Mouse (Mus musculus): ENCODE results near the gene Insr.

Gene Insr

DNA sequence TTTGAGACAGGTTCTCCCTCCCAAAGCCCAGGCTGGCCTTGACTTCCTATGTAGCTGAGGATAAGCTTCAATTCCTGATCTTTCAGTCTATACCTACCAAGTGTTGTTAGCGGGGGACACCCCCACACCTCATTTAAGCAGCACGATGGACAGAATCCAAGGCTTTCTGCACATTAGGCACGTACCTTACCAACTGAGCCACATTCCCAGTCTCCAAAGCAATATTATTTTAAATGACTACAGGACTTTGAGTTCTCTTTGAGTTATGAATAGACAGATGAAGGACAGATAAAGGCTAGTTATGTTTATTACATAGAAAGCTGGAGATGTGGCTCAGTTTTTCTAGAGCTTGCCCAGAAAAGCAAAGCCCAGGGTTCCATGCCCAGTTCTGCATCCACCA, 5.6 kb downstream of the Insr start:
- no peak for DNase-seq

DNA sequence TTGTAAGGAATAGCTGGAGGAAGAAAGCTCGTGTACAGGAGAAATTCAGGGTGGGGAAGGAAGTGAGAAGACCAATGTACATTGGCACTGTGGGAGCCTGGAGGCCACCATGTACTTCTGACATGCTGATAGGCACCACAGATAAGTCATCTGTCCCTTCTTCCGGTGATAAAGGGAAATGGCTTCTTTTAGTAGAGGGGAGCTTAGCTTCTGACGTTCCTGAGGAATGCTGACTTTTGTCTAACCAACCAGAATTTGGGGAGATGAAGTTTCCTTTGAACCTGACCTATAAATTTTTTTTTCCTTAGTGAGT, 12.0 kb downstream of the Insr start:
- no peak for DNase-seq

DNA sequence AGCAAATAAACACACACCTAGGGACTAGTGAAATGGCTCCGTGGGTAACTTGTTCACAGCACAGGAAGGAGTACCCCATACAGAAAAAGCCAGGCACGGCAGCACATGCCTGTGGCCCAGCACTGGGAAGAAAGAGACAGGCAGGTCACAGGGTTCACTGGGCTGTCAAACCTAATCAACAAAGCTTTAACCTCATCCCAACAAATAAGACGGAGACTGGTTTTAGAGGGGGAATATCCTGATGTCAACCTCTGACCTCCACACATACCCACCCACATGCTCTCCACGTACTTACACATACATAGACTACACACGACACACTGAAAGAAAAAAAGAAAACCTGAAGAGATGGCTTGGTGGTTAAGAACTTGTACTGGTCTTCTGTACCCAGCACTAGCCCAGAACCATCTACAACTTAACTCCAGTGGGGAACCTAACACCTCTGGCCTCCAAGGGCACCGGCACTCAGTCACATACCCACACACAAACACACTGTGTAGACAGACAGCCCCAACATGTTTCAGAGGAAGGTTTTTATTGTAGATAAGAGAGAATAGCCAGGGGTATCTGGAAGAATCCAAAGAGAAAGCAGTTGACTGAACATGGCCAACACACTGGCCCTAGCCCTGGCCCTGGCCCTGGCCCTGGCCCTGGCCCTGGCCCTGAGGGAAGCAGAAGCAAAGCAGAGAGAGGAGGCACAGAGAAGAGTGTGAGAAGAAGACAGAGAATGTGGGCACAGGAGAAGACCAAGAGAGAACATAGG, 12.6 kb downstream of the Insr start:
- DNase-seq: no peak

DNA sequence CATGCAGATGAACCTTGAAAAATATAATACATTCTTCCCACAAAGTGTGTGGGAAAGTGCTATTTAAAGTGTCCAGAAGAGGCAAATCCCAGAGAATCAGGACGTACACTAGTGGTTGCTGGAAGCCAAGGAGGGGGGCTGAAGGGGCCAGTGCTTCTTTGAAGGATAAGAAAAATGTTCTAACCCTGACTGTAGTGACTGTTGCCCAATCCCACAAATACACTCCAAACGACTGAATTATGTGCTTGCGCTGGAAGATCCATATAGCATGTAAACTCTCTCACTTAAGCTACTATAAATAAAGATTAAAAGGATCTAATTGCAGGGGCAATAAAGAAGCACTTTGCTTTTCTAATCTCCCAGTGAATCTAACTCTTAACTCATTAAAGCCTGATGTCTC, 14.2 kb downstream of the Insr start:
- DNase-seq: no peak

DNA sequence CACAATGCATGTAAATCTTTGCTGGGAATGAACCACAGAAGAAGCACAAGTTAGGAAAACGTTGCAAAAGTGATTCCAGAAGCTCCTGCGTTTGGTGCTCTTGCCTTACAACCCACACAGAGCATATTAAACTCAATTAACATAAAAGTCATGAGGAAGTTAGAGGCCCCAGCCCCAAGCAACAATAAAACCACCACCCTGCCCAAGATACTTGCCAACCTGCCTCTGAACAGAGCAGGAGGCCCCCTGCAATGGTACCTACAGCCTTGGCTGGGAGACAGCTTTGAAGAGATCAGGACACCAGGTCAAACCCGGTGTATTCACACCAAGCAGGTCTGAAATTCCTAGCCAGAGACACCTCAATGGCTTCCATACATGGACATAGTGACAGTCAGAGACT, 16.6 kb downstream of the Insr start:
- no peak for DNase-seq

DNA sequence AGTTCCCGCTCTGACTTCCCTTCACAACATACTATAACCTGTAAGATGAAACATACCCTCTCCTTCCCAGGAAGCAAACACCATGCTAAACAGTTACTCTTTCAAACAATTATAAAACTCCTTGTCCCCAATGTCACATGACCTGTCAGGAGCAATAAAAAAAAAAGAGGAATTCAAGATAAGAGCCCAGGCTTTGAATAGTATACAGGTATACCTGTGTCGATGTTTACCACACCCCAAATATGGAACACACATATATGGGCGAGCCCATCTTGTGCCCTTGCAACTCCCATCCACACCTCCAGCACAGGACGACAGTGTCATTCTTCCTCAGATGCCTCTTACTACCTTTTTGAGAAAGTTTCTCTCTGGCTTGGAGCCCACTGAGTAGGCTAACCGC, 18.3 kb downstream of the Insr start:
- DNase-seq: no peak

DNA sequence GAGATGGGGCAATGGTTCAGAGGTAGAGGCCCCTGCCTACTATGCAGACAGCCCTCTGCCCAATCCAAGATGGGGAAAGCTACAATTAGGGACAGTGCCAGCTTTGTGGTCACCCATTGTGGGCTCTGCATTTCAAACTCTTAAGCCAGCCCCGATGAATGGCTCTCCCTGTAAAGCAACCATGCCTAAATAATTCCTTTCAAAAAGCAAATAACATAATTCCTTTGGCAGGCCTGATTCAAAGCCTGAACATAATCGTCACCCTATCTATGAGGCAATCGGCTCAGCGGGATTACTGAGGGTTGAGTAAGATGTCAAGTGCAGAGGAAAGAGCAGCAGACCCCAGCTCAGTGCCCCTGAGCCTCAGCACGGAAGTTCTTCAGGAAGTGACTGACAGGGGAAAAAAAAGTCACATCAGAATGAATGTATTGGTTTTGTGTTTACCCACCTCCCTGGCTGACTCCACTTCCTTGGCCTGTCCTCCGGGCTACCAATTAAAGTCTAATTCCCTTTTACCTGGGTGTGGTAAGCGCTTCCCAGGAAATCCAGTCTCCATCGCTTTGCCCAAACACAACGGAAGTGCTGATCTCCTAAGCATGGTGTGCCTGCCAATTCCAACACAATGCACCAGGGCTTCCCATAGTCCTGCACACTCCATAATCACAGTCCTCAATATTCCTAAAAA, 19.1 kb downstream of the Insr start:
- no peak for DNase-seq

DNA sequence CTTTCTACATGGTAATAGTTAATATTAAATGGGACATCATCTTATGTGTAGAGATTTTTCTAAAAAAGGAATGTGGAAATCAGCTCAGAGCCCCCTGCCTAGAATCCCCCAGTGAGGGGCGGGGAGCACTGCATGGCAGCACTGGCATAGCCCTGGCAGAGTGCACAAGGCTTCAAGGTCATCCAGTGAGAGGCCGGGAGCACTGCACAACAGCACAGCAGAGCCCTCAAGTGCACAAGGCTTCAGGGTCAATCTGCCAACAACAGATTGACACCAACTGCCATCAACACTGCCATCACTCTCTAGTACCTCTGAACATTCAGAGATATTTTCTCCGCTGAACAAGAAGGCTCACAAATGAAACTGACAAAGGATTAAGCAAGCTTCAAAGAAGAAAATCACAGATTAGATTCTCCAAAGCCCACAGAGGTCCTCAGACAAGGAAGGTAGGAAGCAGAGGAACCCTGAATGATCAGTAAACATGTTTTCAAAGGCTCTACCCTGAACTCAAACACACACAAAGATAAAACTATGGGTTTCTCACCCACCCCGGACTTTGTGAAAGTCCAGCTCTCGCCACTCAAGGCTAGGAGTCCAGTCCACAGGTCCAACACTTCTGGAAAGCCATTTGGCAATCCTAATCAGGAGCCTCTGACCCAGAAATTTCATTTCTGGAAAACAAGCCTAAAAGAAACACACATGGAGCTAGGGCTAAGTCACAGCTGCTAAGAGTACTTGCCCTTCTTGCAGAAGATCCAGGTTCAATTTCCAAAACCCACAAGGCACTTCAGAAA, 23.1 kb downstream of the Insr start:
- no peak for DNase-seq

DNA sequence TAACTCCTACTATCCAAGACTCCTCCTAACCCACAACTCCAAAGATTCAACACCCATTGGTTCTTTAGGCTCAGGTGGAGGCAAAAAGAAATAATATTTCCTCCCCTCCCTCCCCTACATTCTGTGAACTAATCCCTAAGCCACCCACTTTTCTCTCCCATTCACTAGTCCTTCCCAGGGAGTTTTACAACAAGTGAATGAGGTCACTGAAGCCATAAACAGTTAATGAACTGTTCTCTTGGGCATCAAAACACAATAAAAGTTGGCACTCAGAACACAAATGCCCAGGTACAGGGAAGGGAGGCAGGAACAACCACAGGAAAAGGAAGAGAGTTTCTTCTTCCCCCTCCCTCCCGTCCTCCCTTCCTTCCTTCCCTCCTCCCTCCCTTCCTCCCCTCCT, 24.1 kb downstream of the Insr start:
- DNase-seq: no peak

DNA sequence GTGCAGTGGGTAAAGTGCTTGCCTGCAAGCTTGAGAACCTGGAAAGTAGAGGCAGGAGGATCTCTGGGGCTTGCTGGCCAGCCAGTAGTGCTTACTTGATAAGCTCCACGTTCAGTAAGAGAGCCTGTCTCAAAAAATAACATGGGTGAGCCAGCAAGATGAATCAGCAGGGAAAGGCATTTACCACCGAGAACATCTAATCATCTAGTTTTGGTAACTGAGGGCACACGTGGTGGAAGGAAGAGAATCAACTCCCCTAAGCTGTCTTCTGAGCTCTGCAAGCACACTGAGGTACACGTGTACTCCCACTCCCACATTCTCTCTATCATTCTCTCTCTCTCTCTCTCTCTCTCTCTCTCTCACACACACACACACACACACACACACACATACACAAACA, 26.2 kb downstream of the Insr start:
- no peak for DNase-seq

DNA sequence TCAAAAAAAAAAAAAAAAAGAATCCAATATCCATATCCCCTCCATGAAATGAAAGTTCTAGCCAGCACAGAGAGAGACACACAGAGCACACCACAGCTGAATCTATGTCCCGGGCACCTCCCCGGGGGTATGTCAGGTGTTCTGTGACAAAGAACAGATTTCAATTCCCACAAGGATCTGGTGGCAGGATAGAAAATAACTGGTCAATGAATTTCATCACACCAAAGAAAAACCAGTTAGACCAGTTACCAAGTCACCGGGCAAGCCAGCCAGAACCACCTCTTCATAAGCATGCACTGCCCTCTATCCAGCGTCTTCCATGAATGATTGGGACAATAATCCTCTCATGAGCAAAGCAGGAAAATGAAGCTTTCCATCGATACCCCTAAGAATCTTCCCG, 26.8 kb downstream of the Insr start:
- peak; percentile 41 for DNase-seq

DNA sequence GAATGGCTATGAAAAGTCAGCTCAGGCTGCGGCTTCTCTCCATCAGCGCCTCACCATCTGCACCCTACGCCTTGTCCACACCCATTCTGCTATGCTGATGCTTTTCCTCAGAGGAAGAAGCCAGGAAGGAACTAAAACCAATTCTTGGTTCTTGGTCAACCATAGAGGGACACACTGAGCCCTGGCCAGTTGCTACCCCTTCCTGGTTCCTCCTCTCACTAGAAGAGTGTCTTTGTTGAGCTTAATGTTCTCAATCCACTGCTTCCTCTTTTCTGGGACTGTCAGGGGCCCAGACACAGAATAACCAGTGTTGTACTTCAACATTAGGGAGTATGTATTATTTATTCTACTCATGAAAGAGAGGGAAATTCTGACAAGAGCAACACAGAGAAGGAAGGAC, 28.3 kb downstream of the Insr start:
- no peak for DNase-seq

DNA sequence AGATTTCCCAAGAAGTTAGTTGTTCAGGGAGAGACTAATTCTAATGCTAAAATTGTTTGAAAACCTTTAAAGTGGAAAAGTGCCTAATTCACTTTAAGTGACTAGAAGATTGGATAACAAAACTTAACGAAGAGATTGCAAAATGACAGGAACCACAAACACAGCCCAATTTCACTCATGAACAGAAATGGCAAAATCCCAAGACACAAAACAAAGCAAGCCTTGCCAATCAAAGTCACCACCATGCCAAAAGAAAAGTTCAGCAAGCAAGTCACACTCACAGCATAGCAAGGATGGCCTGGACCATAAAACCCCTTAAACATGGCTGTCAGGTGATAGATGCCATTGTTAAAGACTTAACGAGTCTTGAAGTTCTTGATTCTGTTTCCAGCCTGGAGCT, 29.5 kb downstream of the Insr start:
- no peak for DNase-seq

DNA sequence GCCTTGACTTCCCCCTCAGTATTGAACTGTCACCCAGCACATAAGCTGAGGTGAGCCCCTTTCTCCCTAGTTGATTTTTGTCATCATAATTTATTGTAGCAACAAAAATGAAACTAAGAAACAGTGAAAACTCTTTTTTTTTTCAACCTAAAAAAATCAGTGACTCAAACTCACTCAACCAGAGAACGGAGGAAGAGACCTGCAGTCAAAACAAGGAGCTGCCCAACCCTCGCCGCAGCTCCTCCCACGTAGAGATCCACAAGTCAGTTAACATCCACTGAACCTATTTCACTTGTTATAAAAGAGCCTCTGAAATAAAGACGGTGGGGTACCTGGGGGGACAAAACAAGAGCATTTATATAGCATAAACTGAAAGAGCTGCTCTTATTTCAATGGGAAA, 30.7 kb downstream of the Insr start:
- DNase-seq: no peak

DNA sequence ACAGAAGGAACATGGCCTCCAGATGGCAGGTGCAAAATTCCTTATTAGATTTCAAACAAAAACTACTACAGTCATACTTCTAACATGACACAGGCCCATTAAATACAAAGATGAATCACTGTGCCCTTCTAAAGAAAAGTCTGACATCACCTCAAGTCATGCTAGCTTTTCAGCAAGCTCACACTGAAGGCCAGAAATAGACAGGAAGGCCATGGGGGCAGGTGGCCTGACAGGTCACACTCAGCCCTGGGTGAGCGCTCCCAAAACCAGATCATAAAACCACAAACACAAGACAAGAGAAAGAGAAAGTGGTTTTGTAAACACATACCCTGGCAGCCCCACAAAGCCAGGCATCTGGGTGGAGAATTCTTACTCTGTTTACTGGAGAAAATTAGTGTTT, 32.3 kb downstream of the Insr start:
- no peak for DNase-seq

DNA sequence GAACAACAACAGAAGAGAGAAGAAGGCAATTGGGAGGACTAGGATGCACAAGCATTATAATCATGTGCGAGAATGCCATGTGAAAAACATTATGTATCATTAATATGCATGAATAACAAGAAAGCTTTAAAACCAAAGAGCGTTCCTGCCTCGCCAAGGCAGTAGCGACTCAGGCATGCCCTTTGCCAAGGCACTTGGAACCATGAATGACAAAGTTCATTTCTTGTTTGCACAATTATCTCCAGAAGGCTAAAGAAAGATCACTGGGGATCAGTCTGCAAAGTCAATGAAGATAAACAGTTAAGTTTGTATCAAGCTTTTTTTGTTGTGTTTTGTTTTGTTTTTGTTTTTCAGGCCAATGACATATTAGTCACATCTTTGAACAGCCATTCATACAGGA, 36.2 kb downstream of the Insr start:
- no peak for DNase-seq

DNA sequence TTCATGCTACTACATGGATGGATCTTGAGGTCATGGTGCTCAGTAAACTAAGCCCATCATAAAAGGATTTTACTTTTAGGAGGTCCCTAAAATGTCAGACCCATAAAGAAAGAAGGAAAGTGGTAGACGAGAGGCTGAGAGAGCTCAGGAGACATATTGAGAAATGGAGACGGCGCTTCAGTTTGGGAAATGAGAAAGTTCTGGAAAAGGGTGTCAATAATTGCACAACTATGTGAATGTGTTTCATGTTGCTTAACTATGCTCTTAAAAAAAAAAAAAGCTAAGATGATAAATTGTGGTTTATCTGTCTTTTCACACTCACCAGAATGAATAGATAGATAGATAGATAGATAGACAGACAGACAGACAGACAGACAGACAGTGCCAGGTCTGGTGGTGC, 38.7 kb downstream of the Insr start:
- no peak for DNase-seq

DNA sequence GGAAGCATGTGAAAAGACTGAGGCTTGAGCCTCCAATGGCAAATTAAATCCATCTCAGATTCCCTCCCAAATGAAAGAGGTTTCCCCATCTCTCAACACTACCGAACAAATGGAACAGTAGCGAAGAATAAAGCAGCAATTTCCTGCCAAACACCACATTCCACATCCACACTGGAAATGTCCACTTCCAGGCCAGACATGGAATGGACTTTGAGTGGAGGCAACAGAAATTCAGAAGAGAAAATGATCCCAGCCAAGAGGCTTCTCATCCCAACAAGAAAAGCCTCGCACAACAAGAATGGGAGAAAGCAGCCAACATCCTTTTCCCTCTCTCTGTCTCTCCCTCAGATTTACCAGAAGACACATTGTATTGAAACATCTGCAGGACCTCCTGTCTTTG, 39.8 kb downstream of the Insr start:
- DNase-seq: no peak

DNA sequence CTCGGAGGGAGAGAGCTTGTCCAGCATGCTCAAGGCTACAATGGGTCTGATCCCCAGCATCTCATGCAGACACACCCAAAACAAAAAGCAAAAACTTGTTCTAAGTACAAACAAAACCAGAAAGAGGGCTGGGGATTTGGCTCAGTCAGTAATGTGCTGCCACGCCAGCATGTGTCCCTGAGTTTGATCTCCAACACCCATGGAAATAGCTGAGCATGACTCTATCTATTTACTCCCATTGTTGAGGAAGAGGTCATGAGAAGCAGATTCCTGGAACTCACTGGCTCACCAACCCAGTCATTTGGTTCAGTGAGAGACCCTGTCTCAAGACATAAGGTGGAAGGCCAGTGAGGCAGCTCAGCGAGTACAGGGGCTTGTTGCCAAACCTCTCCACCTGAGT, 40.6 kb downstream of the Insr start:
- DNase-seq: no peak

DNA sequence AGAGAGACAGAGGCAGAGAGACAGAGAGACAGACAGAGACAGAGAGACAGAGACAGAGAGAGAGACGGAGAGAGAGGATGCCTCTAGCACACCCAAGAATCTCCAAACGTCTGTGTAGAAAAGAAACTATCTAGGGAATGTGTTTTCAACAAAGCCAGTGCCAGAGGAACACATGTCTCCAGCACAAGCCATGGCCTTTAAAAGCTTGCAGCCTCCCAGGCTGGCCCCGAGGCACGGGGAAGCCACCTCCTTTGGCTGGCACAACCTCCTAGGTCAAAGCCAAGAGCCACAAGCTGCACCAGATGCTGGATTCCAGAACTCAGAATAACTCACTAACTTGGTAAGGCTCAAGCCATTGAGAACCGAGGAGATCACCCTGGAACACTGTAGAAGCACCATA, 42.1 kb downstream of the Insr start:
- no peak for DNase-seq

DNA sequence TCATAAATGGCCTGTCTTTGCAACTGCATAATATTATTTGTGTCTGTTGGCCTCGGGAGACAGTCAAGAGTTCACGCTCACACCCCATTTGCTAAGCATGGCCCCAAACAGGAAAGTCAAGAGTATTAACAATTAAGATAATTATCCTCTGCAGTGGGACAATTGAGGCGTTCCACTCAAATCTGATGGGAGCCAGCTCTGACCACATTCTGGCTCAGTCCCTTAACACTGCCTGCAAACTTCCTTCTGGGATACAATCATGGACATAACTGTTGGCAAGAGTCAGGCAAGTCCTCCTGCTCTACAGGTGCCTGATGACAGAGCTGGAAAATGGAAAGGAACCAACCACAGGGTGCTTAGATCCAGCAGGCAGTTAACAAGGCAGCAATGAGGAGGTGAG, 43.1 kb downstream of the Insr start:
- no peak for DNase-seq

DNA sequence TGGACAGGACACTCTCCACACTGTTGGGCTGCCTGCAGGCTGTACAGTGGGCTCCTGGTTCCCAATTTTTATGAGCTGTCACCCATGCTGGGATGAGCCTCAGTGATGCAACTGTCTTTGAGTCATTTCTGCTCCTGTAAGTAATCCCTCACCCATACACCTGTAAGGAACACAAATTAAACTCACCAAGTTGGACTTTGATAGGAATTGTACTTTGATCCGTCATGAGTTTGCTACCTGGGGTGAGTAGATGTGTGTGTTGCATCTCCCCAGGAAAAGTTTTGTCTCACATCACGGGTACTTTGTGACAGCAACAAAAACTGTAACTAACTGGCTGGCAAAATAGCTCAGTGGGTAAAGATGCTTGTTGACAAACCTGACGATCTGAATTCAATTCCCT, 44.8 kb downstream of the Insr start:
- DNase-seq: no peak

DNA sequence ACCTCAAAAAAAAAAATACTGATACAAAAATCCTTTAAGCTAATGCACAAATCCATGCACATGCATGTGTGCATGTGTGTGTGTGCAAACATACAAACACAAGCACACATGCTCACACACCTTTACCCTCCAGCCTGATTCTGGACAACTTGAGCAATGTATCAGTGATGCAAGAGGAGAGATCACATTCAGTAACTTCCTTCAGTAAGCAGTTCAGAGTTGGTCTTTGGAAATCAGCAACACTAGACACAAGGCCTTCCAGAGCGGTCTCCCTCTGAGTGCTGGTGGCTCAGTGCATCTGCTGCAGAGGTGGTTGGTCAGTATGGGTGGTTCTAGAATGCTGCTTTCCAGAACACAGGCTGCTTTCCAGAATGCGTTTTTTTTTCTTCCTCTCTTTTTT, 46.8 kb downstream of the Insr start:
- no peak for DNase-seq
